Mouse (Mus musculus) forebrain, embryonic 13.5 days (tissue): ENCODE data around the gene Sbk2. TPM values are rescaled to one million over a fixed set of nuclear protein-coding genes. Genes with fewer than 3 reads are reported as not detected.
A peak's percentile ranks its signal among the peaks of the same experiment; 100 is the strongest.

Experiments
- ATAC-seq: fragments of 200-750 bp; cut with Nextera tagmentation; 2 replicates; pipeline ENCODE4 v1.8.0; 2017
- H3K27ac ChIP-seq: fragments of 300-500 bp; sonication (generic); 2 replicates; pipeline ENCODE4 v1.5.1; 2015; ENCODE audit warnings: inconsistent platforms, mild to moderate bottlenecking, moderate library complexity
- H3K27me3 ChIP-seq: fragments of 300-500 bp; sonication (generic); 2 replicates; pipeline ENCODE4 v1.6.1; 2015; ENCODE audit warnings: mild to moderate bottlenecking, inconsistent platforms
- H3K36me3 ChIP-seq: fragments of 300-500 bp; sonication (generic); 2 replicates; pipeline ENCODE4 v1.6.1; 2015; ENCODE audit warnings: mild to moderate bottlenecking, inconsistent platforms; ENCODE audit not compliant: poor library complexity, severe bottlenecking
- H3K4me1 ChIP-seq: fragments of 300-500 bp; sonication (generic); 2 replicates; pipeline ENCODE4 v1.6.1; 2015; ENCODE audit warnings: inconsistent platforms
- H3K4me2 ChIP-seq: fragments of 300-500 bp; sonication (generic); 2 replicates; pipeline ENCODE4 v1.6.1; 2015; ENCODE audit warnings: inconsistent platforms, mild to moderate bottlenecking, moderate library complexity
- H3K4me3 ChIP-seq: fragments of 300-500 bp; sonication (generic); 2 replicates; pipeline ENCODE4 v1.5.1; 2015; ENCODE audit warnings: mild to moderate bottlenecking, inconsistent platforms
- H3K9ac ChIP-seq: fragments of 300-500 bp; sonication (generic); 2 replicates; pipeline ENCODE4 v1.6.1; 2015; ENCODE audit warnings: mild to moderate bottlenecking, inconsistent platforms
- H3K9me3 ChIP-seq: fragments of 300-500 bp; sonication (generic); replicated peaks from 2 replicates; pipeline ENCODE4 v1.6.1; 2016; ENCODE audit warnings: inconsistent platforms
- WGBS: fragments of 180-500 bp; shearing (Covaris S2); methylation state at CpG from one replicate; pipeline ENCODE4 v1.1.7; 2015; 5-methylcytosine and 5-hydroxymethylcytosine counted together
- polyA plus RNA-seq: library from polyadenylated mRNA; unstranded; fragments of >200 nt; fragmentation: Nextera tagmentation; extraction: Ambion mirVana; gene quantifications from 2 replicates; pipeline ENCODE4 v1.2.1, GENCODE M21; 2015

The Sbk2 gene
- polyA plus RNA-seq, 1 experiment from 2014 or later = not detected

DNA sequence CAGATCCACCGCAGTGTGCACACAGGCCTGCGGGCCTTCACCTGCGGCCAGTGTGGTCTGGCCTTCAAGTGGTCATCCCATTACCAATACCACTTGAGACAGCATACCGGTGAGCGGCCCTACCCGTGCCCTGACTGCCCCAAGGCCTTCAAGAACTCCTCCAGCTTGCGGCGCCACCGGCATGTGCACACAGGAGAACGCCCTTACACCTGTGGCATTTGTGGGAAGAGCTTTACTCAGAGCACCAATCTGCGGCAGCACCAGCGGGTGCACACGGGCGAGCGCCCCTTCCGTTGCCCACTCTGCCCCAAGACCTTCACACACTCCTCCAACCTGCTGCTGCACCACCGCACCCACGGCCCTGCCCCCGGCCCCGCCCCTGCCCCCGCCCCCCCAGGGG, 45.1 kb downstream of the Sbk2 start:
- no peaks in the 10 kb centered on the region for H3K27me3 ChIP-seq
- 80% methylated on average over 21 of the region's 21 CpGs for WGBS
- H3K4me3 ChIP-seq = no peak overlapping the region
- no peak overlapping the region for H3K9ac ChIP-seq
- no peak overlapping the region for H3K4me2 ChIP-seq
- no peaks in the 10 kb centered on the region for H3K9me3 ChIP-seq
- H3K4me1 ChIP-seq = peaks cover 59% of the 10 kb centered on the region
- ATAC-seq = no peak
- H3K27ac ChIP-seq = no peak overlapping the region
- H3K36me3 ChIP-seq = peaks cover 43% of the 10 kb centered on the region

DNA sequence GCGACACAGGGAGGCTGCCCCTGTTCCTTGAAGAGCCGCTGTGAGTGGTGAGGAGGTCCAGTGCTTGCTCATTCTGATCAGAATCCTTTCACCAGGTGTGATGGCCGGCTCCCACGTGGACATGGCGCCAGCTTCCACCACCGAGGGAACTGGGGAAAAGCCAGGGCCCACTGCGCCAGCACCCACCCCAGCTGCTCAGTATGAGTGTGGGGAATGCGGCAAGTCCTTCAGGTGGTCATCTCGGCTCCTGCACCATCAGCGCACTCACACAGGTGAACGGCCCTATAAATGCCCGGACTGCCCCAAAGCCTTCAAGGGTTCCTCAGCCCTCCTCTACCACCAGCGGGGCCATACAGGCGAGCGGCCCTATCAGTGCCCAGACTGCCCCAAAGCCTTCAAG, 45.5 kb downstream of the Sbk2 start:
- ATAC-seq = no peak
- Histone ChIP-seq H3K4me2 (no peak overlapping the region), H3K9me3 (no peaks in the 10 kb centered on the region), H3K4me3 (no peak overlapping the region), H3K9ac (no peak overlapping the region), H3K27ac (no peak overlapping the region), H3K27me3 (no peaks in the 10 kb centered on the region), H3K4me1 (peaks cover 55% of the 10 kb centered on the region), H3K36me3 (peaks cover 43% of the 10 kb centered on the region)
- 92% methylated on average over 15 of the region's 15 CpGs for WGBS

DNA sequence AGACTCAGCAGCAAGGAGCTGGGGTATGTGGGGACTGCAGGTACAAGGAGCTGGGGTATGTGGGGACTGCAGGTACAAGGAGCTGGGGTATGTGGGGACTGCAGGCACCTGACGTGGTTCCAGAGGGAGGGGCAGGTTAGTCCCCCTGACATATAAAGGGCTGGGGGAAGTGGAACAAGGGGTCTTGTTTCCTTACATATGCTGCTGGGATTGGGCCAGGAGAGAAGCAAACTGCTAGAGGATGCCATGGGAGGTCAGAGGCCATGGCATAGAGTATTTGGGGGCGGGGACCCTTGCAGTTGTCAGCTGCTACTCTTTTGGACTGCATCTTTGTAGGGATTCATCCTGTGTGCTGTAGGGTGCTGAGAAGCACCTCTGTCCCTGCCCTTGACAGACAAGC, 46.7 kb downstream of the Sbk2 start:
- no peak for ATAC-seq
- Histone ChIP-seq H3K27me3 (no peaks in the 10 kb centered on the region), H3K9me3 (no peaks in the 10 kb centered on the region), H3K4me2 (no peak overlapping the region; the same call in 1 of the 2 replicates), H3K36me3 (peaks cover 43% of the 10 kb centered on the region), H3K9ac (no peak overlapping the region; the same call in 1 of the 2 replicates), H3K4me3 (no peak overlapping the region), H3K4me1 (peaks cover 44% of the 10 kb centered on the region), H3K27ac (no peak overlapping the region)
- WGBS = 89% methylated on average over 2 of the region's 2 CpGs

DNA sequence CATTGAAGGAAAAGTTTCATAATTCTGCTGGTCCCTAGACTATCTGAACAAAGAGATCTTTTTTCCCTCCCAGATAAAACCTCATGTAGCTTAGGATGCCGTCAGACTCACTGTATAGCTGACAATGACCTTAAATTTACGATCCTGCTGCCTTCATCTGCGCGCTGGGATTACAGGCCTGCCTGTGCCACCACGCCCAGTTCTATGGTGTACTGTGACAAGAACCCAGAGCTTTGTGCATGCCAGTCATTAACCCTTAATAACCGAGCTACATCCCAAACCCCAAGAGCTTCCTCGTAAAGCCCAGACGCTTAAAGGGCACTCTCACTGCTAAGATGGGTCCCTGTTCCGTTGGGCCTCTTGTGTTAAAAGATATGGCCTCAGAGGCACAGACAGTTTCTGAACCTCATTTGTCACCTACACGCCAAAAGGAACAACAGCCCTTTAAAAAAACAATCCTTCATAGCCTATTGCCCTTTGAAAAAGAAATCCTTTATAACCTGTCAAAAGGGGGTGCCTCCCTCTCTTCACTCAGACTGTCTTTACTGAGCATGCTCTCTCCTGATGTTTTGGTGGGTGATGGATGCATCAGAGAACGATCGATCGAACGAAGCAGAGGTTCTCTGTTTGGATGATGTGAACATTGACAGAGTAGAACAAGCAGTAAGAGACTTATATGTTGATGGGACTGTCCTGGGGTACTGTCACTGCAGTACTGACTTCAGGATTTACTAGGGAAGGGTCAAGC, 48.4 kb downstream of the Sbk2 start:
- H3K9me3 ChIP-seq = no peaks in the 10 kb centered on the region
- ATAC-seq = peak; percentile 59
- H3K27me3 ChIP-seq = no peaks in the 10 kb centered on the region
- H3K27ac ChIP-seq = peak overlapping the region; percentile 97
- H3K4me2 ChIP-seq = peak overlapping the region; percentile 89
- peaks cover 36% of the 10 kb centered on the region for H3K36me3 ChIP-seq
- peak overlapping the region; percentile 66 for H3K4me3 ChIP-seq
- peak overlapping the region; percentile 88 for H3K9ac ChIP-seq
- peaks cover 27% of the 10 kb centered on the region for H3K4me1 ChIP-seq
- 23% methylated on average over 14 of the region's 14 CpGs for WGBS

DNA sequence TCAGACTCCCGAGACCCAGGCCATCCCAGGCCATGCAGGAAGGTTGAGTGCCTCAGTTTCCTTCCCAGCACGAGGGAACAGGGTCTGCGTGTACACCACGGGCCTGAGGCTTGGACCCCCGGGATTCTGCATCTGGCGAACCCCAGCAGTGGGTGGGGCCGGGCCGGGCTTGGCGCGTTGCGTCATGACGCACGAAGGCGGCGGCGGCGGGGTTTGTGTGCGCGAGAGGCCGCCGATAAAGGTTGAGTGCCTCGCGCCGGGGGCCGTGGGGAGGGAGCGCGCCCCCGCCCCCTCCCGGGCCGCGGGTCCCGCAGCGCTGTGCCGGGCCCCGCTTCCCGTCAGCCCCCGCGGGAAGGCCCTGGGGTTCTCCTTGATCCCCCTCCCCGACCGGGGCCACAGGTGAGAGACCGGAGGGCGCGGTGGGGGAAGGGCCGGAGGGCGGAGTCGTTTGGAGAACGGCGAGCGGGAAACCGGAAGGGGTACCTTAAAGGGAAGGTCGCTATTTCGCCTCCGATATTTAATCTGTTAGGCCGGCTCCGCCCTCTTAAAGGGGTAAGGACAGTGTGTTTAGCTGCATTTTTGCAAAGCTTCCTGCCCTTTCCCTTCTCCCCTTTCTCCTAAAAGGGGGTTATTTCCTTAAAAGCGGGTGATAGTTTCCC, 49.1 kb downstream of the Sbk2 start, which contains the start of gene Zfp628:
Zfp628 (plus strand) TSS at position 211 of the 659 bp plus-strand sequence.
- Histone ChIP-seq H3K9ac (peak within 1 kb of the TSS; percentile 88), H3K4me1 (peaks cover 26% of the 10 kb centered on the region), H3K27ac (peak within 1 kb of the TSS; percentile 97), H3K9me3 (no peaks in the 10 kb centered on the region), H3K27me3 (no peaks in the 10 kb centered on the region), H3K4me3 (peak within 1 kb of the TSS; percentile 66), H3K4me2 (peak within 1 kb of the TSS; percentile 89), H3K36me3 (peaks cover 29% of the 10 kb centered on the region)
- ATAC-seq = peak; percentile 90
- WGBS = under 1% methylated on average over 50 of the region's 56 CpGs

DNA sequence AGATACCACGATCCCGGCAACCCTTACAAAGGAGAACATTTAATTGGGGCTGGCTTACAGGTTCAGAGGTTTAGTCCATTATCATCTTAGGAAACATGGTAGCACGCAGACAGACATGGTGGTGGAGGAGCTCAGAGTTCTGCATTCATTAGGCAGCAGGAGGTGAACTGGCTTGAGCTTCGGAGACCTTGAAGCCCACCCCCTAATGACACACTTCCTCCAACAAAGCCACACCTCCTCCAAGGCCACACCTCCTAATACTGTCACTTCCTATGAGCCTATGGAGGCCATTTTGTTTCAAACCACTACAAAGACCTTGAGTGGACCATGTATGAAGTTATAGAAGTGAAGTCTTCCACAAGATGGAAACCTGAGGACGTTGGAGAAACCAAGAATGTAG, 52.0 kb downstream of the Sbk2 start:
- Histone ChIP-seq H3K9ac (no peak overlapping the region), H3K36me3 (no peaks in the 10 kb centered on the region; the same call in 1 of the 2 replicates), H3K9me3 (no peaks in the 10 kb centered on the region), H3K27ac (no peak overlapping the region), H3K4me1 (peaks cover 20% of the 10 kb centered on the region), H3K4me3 (0 out of 2 replicates have a peak overlapping the region, but pooled peaks have one; percentile 3), H3K27me3 (no peaks in the 10 kb centered on the region), H3K4me2 (no peak overlapping the region)
- no peak for ATAC-seq
- 73% methylated on average over 5 of the region's 5 CpGs for WGBS

DNA sequence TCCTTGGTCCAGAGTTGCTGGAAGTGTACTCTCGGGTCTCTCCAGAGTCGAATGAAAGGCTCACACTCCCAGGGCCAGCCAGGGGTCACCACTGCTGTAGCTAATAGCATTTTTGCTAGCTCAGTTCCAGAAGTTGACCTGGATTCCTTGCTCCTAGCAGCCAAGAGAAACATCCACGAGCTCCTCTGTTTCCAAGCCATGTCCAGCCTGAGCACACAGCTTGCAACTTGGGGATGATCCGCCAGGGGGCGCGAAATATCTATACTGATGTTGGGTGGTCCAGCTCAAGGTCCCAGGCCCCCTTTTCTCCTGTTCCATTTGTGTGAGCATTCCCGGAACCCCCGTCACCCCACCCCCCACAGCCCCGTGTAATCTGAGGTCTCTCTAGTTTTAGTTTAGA, 52.6 kb downstream of the Sbk2 start:
- H3K27me3 ChIP-seq = no peaks in the 10 kb centered on the region
- H3K27ac ChIP-seq = no peak overlapping the region
- H3K36me3 ChIP-seq = no peaks in the 10 kb centered on the region
- 31% methylated on average over 9 of the region's 9 CpGs for WGBS
- ATAC-seq = no peak
- no peaks in the 10 kb centered on the region for H3K9me3 ChIP-seq
- H3K4me2 ChIP-seq = no peak overlapping the region
- H3K9ac ChIP-seq = no peak overlapping the region
- peaks cover 20% of the 10 kb centered on the region for H3K4me1 ChIP-seq
- H3K4me3 ChIP-seq = no peak overlapping the region

DNA sequence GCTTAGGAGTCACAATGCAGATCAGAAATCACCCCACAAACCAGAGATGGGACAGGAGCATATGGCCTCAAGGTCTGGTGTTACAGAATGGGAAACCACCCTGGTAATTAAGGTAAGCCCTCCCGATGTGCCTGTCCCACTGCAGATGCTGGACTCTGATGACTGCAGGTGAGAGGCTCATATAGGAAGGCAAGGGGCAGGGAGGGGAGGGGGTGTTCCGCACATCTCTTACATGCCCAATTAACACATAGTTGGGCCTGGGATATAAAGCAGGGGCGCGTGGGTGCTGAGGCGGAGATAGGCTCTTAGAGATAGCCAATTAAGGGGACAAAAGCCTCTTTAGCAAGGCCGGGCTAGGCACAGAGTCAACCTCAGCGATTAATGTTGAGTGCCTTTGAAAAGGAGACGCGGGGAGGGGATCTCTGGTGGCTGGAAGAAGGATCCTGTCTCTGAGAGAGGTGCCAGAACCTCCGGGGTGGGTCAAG, 57.7 kb downstream of the Sbk2 start, which contains the start of gene Gm36210:
Gm36210 (minus strand) TSS at position 51 of the 485 bp plus-strand sequence.
- H3K4me1 ChIP-seq = peaks cover 10% of the 10 kb centered on the region
- WGBS = 7% methylated on average over 10 of the region's 10 CpGs
- no peak within 1 kb of the TSS for H3K4me3 ChIP-seq
- H3K9me3 ChIP-seq = no peaks in the 10 kb centered on the region
- no peaks in the 10 kb centered on the region for H3K36me3 ChIP-seq
- no peak within 1 kb of the TSS for H3K27ac ChIP-seq
- H3K9ac ChIP-seq = 0 out of 2 replicates have a peak within 1 kb of the TSS, but pooled peaks have one; percentile 9
- no peak for ATAC-seq
- no peaks in the 10 kb centered on the region for H3K27me3 ChIP-seq
- no peak within 1 kb of the TSS for H3K4me2 ChIP-seq

DNA sequence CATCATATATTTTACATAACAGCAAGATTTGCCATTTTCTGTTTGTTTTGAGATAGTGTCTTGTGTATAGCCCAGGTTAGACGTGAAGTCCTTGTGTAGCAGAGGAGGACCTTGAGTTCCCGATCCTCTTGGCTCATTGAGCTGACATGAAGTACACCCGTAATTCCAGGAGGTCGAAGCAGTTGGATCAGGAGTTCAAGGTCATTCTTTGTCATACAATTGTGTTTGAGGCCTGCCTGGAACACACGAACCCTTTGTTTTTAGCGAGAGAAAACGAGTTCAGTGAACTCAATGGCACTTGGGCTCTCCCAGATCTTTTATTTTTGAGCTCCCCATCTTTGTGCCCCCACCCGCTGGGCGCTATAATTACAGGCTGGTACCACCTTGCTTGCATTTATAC, 61.8 kb downstream of the Sbk2 start:
- Histone ChIP-seq H3K27ac (no peak overlapping the region), H3K9ac (no peak overlapping the region), H3K4me3 (no peak overlapping the region), H3K27me3 (peaks cover 15% of the 10 kb centered on the region; the same call in 1 of the 2 replicates), H3K36me3 (no peaks in the 10 kb centered on the region), H3K9me3 (no peaks in the 10 kb centered on the region), H3K4me1 (peaks cover 20% of the 10 kb centered on the region), H3K4me2 (no peak overlapping the region)
- ATAC-seq = no peak
- 55% methylated on average over 9 of the region's 9 CpGs for WGBS

DNA sequence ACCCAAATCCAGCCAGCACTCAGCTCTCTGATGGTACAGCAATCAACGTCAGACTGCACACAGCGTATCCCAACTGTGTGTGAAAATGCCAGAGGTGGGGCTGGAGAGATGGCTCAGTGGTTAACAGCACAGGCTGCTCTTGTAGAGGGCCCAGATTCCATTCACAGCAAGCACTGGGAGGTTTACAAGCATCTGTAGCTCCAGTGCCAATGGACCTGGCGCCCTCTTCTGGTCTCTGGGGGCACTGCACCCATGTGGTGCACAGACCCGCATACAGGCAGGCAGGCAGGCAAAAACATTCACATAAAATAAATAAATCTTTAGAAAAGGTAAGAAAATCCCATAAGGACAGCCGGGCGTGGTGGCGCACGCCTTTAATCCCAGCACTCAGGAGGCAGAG, 63.0 kb downstream of the Sbk2 start:
- Histone ChIP-seq H3K4me1 (peaks cover 11% of the 10 kb centered on the region), H3K9me3 (no peaks in the 10 kb centered on the region), H3K27me3 (peaks cover 15% of the 10 kb centered on the region; the same call in 1 of the 2 replicates), H3K9ac (no peak overlapping the region), H3K4me2 (no peak overlapping the region), H3K27ac (no peak overlapping the region), H3K36me3 (no peaks in the 10 kb centered on the region), H3K4me3 (no peak overlapping the region)
- no peak for ATAC-seq
- WGBS = 49% methylated on average over 8 of the region's 8 CpGs

DNA sequence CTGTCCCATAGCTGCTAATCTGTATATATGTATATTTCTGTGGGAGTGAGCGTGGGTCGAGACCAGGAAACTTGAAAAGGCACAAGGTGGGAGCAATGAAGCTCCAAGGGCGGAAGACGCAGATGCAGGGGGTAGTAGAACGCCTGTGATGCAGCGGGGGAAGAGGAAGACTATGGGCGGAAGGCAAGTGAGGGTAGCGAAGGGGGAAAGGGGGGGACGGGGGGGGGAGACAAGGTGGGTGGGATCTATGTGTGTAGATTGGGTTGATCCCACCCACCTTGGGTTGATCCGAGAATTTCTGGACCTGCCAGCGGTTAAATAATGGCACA, 63.7 kb downstream of the Sbk2 start:
- no peaks in the 10 kb centered on the region for H3K9me3 ChIP-seq
- no peaks in the 10 kb centered on the region for H3K36me3 ChIP-seq
- no peak overlapping the region for H3K9ac ChIP-seq
- no peak overlapping the region for H3K27ac ChIP-seq
- peaks cover 11% of the 10 kb centered on the region for H3K4me1 ChIP-seq
- H3K27me3 ChIP-seq = peaks cover 15% of the 10 kb centered on the region; the same call in 1 of the 2 replicates
- H3K4me3 ChIP-seq = 0 out of 2 replicates have a peak overlapping the region, but pooled peaks have one; percentile 25
- peak overlapping the region; percentile 54 for H3K4me2 ChIP-seq
- 12% methylated on average over 11 of the region's 11 CpGs for WGBS
- ATAC-seq = no peak
